Mouse (Mus musculus): ENCODE results near the gene Ctps2. TPM values are rescaled to one million over a fixed set of nuclear protein-coding genes. Genes with fewer than 3 reads are reported as not detected.

Gene Ctps2
- polyA plus RNA-seq, 1 experiment, result 86.8 TPM

DNA sequence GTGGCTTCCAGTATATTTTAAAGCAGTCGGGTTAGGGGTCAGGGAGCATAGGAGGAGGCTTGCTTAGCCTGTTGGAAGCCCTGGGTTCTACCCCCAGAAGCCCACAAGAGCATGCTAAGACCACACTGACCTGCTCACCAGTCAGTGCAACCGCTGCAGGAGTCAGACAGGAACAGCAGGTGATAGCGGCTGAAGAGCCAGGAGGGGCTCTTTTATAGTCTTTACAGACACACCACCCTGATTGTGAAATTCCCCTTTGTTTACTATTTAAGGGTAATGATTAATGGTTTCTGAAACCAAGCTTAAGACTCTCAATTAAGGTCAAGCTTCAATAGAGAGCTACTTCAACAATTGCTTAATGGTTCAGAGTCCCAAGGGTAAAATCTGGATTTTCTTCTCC lies 63.3 kb downstream of the Ctps2 start, which contains the start of gene S100g:
S100g (minus strand) TSS at position 217 of the 400 bp plus-strand sequence.
- Histone ChIP-seq H3K27ac (ENCODE audit: insufficient read depth, low read depth, low read length) (no peak within 1 kb of the TSS), H3K4me1 (ENCODE audit: control insufficient read depth, insufficient read depth, low read length) (peaks cover 2% of the 10 kb centered on the region; the same call in 1 of the 2 replicates), H3K4me3 (ENCODE audit: insufficient read depth, low read length) (no peak within 1 kb of the TSS)
- no peak for TF ChIP-seq POLR2A (IDR thresholded peaks at IDR 0.05; ENCODE audit: borderline replicate concordance, low read depth, low read length)
- no peak for TF ChIP-seq CTCF (IDR thresholded peaks at IDR 0.05; ENCODE audit: low read depth, low read length)

DNA sequence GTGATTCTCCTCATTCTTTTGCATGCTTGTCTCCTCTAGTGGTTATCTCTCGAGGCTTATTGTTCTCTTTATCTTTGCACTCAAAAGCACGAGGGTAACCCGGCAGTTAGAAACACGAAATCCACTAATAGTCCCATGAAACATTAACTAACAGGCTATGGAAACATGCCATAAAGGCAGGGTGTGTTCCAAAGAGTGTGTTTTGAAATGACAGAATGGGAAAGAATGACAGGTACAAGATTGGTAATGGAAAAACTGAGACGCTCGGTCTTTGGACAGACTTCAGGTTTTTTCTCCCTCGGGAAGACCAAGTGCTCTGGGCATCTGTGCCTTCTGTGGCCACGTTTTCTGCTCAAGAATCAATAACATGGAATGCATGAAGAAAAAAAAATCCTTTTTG lies 66.4 kb downstream of the Ctps2 start:
- no peak overlapping the region for H3K4me3 ChIP-seq (ENCODE audit: insufficient read depth, low read length)
- H3K4me1 ChIP-seq (ENCODE audit: control insufficient read depth, insufficient read depth, low read length), result peaks cover 2% of the 10 kb centered on the region; the same call in 1 of the 2 replicates
- H3K27ac ChIP-seq (ENCODE audit: insufficient read depth, low read depth, low read length), result no peak overlapping the region
- TF ChIP-seq POLR2A (IDR thresholded peaks at IDR 0.05; ENCODE audit: borderline replicate concordance, low read depth, low read length) (no peak), CTCF (IDR thresholded peaks at IDR 0.05; ENCODE audit: low read depth, low read length) (no peak)

DNA sequence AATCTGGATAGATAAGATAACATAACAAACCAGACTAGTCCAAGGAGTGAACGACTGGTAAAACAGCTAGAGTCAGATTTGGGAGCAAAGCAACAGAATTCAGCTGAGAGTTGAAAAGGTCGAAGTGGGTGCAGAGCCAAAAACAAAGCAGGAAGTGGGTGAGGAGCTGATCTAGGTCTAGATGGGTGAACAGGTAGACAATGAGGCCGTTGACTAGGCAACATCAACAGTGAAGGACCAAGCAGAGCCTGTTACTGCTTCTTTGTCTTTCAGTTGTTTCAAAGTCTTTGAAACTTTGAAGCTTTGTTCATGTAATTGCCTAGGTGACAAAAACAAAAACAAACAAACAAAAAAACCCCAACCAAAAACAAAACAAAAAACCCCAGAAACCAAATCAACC lies 75.2 kb downstream of the Ctps2 start:
- TF ChIP-seq CTCF (IDR thresholded peaks at IDR 0.05; ENCODE audit: low read depth, low read length) (no peak), POLR2A (IDR thresholded peaks at IDR 0.05; ENCODE audit: borderline replicate concordance, low read depth, low read length) (no peak)
- no peak overlapping the region for H3K4me3 ChIP-seq (ENCODE audit: insufficient read depth, low read length)
- H3K4me1 ChIP-seq (ENCODE audit: control insufficient read depth, insufficient read depth, low read length), result no peaks in the 10 kb centered on the region
- no peak overlapping the region for H3K27ac ChIP-seq (ENCODE audit: insufficient read depth, low read depth, low read length)

DNA sequence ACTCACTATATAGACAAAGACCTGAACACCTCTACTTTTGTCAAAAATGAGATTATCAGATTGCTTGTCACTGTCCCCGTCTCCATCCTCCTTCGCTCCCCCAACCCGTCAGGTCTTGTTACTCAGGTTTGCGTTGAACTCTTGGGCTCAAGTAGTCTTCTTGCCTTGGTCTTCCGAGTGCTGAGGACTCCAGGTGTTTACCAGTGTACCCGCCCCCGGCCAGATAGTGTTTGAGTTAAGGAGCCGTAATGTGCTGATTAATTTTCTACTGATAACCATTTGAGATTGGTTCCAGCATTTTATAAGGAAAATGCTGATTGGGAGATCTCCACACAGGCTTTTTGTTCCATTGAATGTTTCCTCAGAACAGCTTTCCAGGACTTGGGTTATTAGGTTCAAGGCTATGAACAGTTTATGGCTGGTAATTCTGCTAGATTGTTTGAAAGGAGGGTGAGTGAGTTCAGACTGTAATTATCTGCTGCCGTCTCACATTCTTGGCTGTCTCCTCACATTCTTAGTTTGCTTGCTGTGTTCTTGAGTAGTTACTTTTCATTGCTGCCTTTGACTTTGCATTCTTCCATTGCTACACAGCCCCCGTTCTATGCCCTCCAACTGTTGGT lies 85.9 kb downstream of the Ctps2 start:
- H3K4me1 ChIP-seq (ENCODE audit: control insufficient read depth, insufficient read depth, low read length), result no peaks in the 10 kb centered on the region
- H3K27ac ChIP-seq (ENCODE audit: insufficient read depth, low read depth, low read length), result no peak overlapping the region
- TF ChIP-seq CTCF (IDR thresholded peaks at IDR 0.05; ENCODE audit: low read depth, low read length) (no peak), POLR2A (IDR thresholded peaks at IDR 0.05; ENCODE audit: borderline replicate concordance, low read depth, low read length) (no peak)
- no peak overlapping the region for H3K4me3 ChIP-seq (ENCODE audit: insufficient read depth, low read length)

DNA sequence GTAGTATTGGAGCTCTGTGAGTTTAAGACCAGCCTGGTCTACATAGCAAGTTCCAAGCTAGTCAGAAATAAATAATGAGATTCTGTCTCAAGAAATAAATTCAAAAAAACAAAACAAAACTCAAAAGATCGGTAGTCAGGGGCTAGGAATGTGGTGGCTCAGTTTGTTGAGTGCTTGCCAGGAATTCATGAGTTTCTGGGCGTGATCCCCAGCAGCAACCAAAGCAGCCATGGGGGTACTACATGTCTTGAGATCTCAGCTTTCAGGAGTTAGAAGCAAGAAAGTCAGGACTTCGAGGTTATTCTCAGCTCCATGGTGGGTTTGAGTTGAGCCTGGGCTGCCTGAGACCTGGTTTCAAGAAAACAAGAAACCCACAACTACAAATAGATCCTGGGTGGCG lies 90.4 kb downstream of the Ctps2 start:
- H3K27ac ChIP-seq (ENCODE audit: insufficient read depth, low read depth, low read length), result no peak overlapping the region

DNA sequence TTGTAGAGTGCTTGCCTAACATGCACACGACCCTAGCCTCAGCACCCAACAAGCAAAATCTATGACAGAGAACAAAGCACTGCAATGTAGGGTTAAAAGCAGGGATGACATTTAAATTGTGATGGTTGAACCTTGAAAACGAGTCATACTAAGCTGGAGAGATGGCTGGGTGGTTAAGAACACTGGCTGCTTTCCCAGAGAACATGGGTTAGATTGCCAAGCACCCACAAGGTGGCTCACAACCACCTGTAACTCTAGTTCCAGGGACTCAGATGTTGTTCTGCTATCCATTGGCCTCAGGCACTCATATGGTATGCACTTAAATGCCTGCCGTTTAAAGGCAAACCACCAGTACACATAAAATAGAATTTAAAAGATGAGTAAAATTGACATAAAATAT lies 91.1 kb downstream of the Ctps2 start:
- no peaks in the 10 kb centered on the region for H3K4me1 ChIP-seq (ENCODE audit: control insufficient read depth, insufficient read depth, low read length)
- H3K27ac ChIP-seq (ENCODE audit: insufficient read depth, low read depth, low read length), result no peak overlapping the region
- TF ChIP-seq POLR2A (IDR thresholded peaks at IDR 0.05; ENCODE audit: borderline replicate concordance, low read depth, low read length) (no peak), CTCF (IDR thresholded peaks at IDR 0.05; ENCODE audit: low read depth, low read length) (no peak)
- no peak overlapping the region for H3K4me3 ChIP-seq (ENCODE audit: insufficient read depth, low read length)

More for the DNA sequence above, 90.4 kb downstream of the Ctps2 start:
- TF ChIP-seq CTCF (IDR thresholded peaks at IDR 0.05; ENCODE audit: low read depth, low read length) (no peak), POLR2A (IDR thresholded peaks at IDR 0.05; ENCODE audit: borderline replicate concordance, low read depth, low read length) (no peak)
- no peaks in the 10 kb centered on the region for H3K4me1 ChIP-seq (ENCODE audit: control insufficient read depth, insufficient read depth, low read length)
- no peak overlapping the region for H3K4me3 ChIP-seq (ENCODE audit: insufficient read depth, low read length)

DNA sequence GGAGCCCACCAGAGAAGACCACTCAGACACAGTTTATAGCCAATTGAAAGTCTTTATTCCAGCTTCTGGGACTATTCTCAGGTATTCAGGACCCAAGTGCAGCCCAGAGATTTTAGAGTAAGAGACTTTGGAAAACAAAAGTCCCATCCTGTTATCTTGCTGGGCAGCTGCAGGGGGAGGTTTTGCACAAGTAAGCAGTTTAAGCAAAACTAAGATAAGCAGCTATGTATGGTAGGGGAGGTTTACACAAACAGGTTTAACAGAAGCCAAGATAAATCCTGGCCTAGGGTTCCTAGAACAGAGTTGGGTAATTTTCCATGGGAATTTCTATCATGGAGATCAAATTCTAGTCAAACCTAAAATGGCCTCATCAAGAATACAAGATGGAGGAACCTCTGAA lies 126.8 kb downstream of the Ctps2 start:
- no peak overlapping the region for H3K27ac ChIP-seq (ENCODE audit: insufficient read depth, low read depth, low read length)

DNA sequence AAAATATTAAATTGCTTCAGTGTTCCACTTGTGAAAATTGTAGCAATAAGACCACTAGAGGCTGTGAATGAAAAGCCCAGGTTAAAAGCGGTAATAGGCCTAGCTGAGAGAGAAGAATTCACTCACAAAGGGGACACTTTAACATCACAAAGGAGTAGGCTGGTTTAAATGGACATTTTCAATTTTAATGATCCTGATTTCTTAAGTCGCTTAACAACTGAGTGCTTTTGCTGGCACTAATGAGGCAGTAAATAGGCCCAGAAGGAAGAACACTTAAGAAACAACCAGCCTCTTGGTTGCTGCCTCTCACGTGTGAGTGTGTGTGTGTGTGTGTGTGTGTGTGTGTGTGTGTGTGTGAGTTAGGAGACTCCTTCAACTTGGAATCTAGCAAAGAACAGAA lies 137.7 kb downstream of the Ctps2 start:
- Histone ChIP-seq H3K4me1 (ENCODE audit: control insufficient read depth, insufficient read depth, low read length) (no peaks in the 10 kb centered on the region), H3K4me3 (ENCODE audit: insufficient read depth, low read length) (no peak overlapping the region), H3K27ac (ENCODE audit: insufficient read depth, low read depth, low read length) (no peak overlapping the region)
- TF ChIP-seq POLR2A (IDR thresholded peaks at IDR 0.05; ENCODE audit: borderline replicate concordance, low read depth, low read length) (no peak), CTCF (IDR thresholded peaks at IDR 0.05; ENCODE audit: low read depth, low read length) (no peak)

More for the DNA sequence above, 126.8 kb downstream of the Ctps2 start:
- TF ChIP-seq POLR2A (IDR thresholded peaks at IDR 0.05; ENCODE audit: borderline replicate concordance, low read depth, low read length) (no peak), CTCF (IDR thresholded peaks at IDR 0.05; ENCODE audit: low read depth, low read length) (no peak)
- Histone ChIP-seq H3K4me3 (ENCODE audit: insufficient read depth, low read length) (no peak overlapping the region), H3K4me1 (ENCODE audit: control insufficient read depth, insufficient read depth, low read length) (no peaks in the 10 kb centered on the region)

DNA sequence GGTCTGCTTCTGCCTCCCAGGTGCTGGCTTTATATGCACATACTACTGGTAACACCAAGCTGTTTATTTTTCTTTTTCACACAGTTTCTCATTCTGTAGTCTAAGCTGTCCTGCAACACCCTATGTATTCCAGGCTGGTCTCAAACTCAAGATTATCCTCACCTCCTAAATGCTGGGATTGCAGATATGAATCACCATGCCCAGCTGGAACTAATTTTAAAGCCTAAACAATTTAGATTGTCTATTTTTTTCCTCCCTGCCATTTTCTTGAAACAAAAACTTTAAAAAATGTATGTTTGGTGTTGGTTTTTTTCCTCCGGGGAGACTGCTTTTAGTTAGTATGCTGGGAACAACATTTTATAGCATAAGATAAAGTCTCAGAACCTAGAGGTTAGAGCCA lies 141.7 kb downstream of the Ctps2 start:
- Histone ChIP-seq H3K4me1 (ENCODE audit: control insufficient read depth, insufficient read depth, low read length) (no peaks in the 10 kb centered on the region), H3K27ac (ENCODE audit: insufficient read depth, low read depth, low read length) (no peak overlapping the region), H3K4me3 (ENCODE audit: insufficient read depth, low read length) (no peak overlapping the region)
- TF ChIP-seq CTCF (IDR thresholded peaks at IDR 0.05; ENCODE audit: low read depth, low read length), result no peak
- no peak for TF ChIP-seq POLR2A (IDR thresholded peaks at IDR 0.05; ENCODE audit: borderline replicate concordance, low read depth, low read length)

DNA sequence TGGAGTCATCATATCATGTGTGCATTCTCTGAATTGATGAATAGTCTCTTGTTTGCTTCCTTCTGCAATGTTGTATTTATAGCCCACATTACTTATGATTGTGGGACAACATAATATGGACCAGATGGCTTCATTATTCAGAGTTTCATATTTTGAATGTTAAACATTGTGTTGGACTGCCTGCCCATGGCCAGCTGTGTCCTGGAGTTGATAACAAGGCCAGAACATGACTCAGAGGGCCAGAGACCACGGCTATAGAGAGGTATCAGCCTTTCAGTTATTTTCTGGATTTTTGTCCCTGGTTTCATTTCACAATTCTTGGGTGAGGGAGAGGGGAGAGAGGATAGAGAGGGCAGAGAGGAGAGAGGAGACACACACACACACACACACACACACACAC lies 162.9 kb downstream of the Ctps2 start:
- TF ChIP-seq CTCF (IDR thresholded peaks at IDR 0.05; ENCODE audit: low read depth, low read length) (no peak), POLR2A (IDR thresholded peaks at IDR 0.05; ENCODE audit: borderline replicate concordance, low read depth, low read length) (no peak)

More for the DNA sequence above, 162.9 kb downstream of the Ctps2 start:
- Histone ChIP-seq H3K4me3 (ENCODE audit: insufficient read depth, low read length) (no peak overlapping the region), H3K4me1 (ENCODE audit: control insufficient read depth, insufficient read depth, low read length) (no peaks in the 10 kb centered on the region), H3K27ac (ENCODE audit: insufficient read depth, low read depth, low read length) (no peak overlapping the region)

Other genes with a start within 250 kb of the Ctps2 start
- 87.9 and 89.6 TPM in 2 replicates for gene Rbbp7, start 140.8 kb upstream of the Ctps2 start, polyA plus RNA-seq (2012; ENCODE audit: insufficient read depth, insufficient read length, missing spikeins)
- gene Txlng, start 71.8 kb upstream of the Ctps2 start, polyA plus RNA-seq (2012; ENCODE audit: insufficient read depth, insufficient read length, missing spikeins), result 12.3 and 13.9 TPM in 2 replicates
- gene Syap1, start 12.8 kb upstream of the Ctps2 start, polyA plus RNA-seq (2012; ENCODE audit: insufficient read depth, insufficient read length, missing spikeins), result 55.0 and 58.6 TPM in 2 replicates
- not detected in 2 replicates for gene S100g, start 63.4 kb downstream of the Ctps2 start, polyA plus RNA-seq (2012; ENCODE audit: insufficient read depth, insufficient read length, missing spikeins)